Mouse (Mus musculus) right cerebral cortex, adult 18-20 months (tissue): ENCODE results near the gene Tnrc6a.

Experiments used
- DNase-seq: peaks from one replicate; pipeline ENCODE4 v3.0.0; 2022; ENCODE audit warnings: mixed read lengths

Tnrc6a gene

DNA sequence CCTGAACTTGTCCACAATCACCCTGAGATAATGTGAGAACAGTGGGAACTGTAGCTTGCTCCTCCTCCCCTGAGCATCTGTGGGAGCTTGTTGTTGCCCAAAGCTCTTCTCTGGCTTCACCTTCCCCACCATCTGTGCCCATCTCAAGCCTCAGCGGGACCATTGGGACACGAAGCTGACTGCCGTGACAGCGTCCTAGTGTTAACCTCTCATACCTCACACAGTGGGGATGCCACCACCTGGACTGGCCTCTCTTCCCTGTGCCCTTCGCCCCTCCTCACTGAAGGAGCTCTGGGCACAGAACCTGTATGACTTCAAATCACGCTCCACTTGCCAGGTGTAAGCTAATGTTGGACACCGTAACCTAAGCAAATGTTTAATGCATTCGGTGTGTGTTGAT, 71.0 kb downstream of the Tnrc6a start:
- DNase-seq, result no peak

DNA sequence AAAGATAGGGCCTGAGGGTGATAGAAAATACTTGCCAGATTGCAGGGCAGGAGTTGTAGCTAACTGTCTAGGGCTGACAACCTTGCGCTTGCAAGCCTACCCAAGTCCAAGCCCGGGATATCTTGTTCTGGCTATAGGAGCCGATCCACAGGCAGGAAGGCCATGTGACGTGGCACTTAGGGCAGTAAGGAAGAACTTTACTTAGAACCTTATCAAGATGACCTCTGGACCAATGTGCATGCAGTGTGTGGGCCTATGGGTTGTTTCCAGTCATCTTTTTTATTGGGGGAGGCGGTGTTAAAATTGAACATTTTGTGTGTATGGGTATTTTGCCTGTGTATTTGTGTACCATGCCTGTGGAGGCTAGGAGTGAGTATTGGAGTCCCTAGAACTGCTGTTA, 72.7 kb downstream of the Tnrc6a start:
- DNase-seq, result no peak

DNA sequence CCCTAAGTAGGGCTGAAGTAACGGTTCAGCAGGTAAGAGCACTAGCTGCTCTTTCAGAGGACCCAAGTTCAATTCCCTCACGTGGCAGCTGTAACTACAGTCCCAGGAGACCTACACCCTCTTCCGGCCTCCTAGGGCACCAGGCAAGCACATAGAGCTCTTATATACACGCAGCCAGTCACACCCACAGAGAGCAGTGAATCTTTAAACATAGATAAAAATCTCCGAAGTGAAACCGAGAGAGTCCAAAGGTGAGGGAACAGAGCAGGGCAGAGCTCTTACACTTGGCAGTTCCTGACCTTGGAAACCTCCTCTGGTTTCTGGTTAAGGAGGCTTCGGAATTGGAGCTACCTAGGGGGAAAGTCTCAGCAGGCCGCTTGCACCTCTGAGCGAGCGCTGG, 75.0 kb downstream of the Tnrc6a start:
- DNase-seq, result no peak

DNA sequence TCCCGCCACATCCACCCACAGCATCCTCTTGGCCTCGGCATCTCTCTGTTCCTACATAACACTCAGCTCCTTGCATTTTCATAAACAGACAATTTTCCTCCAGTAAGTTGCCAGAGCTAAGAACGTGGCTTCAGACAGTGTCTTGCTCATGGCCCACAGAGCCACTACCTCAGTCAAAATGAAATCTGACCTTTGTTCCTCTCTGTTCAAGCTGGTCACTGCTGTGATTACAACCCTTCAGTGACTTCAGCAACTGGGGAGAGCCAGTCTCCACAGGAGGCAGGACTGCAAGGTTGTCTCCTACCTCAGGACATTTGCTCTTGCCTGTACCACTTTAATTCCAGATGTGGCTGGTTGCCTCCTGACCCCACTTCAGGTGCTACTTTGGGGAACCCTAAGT, 75.5 kb downstream of the Tnrc6a start:
- no peak for DNase-seq

DNA sequence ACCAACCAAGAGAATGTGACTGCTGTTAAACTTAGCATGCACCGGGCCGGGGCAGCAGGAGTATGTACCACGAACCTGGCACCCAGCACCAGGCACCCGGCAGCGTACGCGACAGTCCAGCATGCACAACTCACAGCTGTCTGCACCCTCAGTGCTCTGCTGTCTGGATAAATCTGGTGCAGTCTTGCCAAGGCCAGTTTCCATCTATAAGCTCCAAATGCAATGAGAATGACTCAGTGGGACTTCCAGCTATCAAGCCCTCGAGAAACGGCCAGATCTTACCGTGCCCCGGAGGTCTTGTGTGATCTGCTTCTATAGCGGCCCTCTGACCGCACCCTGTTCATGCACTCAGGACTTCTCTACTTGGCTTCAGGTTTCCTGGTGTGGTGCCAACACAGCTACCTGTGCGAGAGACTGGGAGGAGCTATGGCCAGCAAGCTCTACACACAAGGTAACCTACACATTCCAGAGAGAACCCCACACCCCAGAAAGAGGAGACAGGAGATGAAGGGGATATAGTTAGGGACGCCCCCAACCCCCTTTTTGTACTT, 76.0 kb downstream of the Tnrc6a start:
- DNase-seq, result no peak

DNA sequence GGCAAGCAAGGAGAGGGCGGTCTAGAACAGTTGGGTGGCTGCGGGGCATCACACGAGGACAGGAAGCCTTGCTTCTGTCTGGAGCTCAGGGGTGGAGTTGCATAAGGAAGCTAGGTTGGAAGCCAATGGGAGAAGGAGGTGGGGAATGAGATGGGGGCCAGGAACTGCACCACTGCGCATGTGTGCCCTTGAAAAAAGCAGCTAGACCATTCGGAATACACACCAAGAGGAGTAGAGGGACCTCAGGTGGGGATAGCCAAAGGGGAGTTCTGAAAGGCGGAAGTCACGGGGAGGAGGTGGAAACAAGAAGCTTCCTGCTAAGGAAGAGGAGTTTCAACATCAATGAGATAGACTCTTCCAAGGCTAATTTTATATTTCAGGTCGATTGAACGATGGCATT, 77.0 kb downstream of the Tnrc6a start:
- no peak for DNase-seq

DNA sequence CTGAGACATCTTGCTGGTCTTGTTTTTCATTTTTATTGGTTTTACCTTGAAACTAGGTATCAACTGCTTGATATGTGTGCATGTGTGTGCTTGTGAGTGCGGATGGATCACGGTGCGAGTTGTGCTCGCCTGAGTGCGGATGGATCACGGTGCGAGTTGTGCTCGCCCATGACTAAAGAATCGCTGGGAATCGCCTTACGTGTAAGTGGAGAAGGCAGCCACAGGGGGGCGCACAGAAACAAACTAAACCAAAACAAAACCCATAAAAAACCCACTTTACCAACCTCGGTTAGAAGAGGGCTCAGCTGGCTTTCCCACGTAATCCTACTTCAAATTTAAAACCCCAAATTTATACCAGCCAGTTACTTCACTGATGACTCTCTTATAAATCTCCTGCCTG, 81.6 kb downstream of the Tnrc6a start:
- peak; percentile 48 for DNase-seq

DNA sequence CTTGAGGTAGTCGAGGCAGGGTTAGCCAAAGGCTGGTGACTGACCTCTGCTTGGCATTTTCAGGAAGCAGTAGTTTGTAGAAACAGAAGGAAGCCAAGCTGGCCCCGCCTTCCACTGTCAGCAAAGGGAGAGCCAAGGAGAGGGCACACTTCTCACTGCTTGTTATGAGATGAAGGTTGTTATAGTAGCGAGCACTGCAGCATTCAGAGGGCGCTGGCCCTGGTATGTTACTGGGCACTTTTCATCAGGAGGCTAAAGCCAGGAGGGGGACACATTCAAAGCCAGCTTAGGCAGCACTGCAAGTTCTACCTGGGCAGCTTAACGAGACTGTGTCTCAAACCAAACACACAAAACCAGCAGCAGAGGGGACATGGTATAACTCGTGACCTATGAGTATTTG, 83.9 kb downstream of the Tnrc6a start:
- no peak for DNase-seq

DNA sequence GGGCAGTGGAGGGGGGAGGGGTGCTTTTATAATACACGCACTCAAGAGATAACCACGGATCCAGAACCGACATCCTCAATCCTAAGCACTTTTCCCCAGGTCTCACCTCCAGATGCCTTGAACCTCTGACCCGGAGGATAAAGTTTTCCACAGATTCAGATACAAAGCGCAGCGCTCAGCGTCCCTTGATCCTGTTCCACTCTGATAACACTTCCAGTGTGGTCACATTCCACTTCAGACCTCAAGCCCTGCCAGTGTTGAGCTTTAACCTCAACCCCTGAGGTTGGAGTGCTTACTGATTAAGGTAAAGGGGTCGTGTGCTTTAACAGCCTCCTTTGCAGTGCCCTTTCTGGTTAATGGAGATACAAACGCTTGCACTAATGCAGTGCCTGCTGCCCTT, 86.2 kb downstream of the Tnrc6a start:
- no peak for DNase-seq

DNA sequence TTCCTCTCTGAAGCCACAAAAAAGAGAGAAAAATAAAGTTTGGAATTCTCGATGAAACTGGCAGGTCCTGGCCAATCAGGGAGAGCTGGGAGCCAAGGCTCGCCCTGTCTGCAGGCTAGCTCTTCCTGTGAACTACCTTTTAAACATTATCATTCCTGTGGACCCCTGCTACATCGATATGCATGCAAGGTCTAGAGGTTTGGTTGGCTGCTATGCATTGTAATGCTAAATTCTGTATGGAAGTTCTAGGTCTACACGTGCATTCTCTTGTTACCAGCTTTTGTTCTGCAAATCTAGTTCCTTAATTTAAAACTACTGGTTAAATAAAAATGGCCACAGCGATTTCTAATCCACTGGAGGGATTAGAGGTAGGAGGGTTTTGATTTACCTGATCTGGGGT, 87.8 kb downstream of the Tnrc6a start:
- no peak for DNase-seq

DNA sequence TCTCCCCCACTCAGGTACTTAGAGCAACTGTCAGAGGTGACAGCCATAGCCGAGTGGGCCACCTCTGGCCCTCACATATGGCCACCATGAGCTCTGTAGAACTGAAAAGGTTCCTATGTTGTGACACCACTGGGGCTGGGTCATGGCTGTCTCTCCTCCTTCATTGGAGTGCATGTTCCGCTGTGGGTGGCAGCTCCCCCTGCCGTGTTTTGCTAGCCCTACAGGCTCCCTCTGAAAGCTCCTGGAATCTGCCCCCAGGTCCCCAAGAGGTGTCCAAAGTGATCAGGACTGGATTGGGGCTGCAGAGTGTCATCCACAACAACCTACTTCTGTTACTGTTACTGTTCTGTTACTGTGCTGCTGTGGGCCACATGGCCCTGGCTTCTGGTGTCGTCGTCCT, 88.6 kb downstream of the Tnrc6a start:
- no peak for DNase-seq

DNA sequence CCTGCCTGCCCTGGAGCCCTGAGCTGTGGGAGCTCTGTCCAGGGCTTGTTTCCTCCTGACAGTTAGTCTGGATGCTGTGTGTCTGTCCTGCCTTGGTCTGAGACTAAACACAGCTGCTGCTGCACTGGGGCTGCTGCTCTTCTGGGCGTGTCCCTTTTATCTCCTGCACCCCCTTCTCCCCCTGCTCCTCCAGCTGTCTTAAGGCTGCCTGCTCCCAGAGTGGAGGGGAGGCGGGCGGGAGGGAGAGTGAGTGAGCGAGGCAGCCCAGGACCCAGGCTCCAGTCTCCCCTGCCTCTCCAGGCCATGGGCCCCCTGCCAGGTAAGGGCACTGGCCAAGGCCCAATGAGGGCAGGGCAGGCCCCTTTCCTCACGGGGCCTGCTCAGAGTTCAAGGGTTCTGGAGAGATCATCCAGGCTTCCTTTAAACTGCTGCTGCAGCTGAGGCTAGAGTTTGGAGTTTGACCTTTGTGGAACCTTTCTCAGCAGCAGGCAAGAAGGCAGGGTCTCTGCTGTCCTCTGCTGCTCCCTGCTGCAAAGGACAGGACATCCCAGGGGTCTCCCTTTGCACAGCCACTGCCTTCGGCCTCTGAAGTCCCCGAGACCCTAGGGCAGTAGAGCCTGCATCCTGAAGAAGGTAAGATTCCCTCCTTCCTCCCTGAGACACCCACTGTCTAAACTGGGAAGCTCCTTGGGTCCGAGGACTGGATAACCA, 90.8 kb downstream of the Tnrc6a start, which contains the start of gene Slc5a11:
Gene Slc5a11 (plus strand): TSS at position 416 of the 711 bp plus-strand sequence.
- DNase-seq, result no peak

DNA sequence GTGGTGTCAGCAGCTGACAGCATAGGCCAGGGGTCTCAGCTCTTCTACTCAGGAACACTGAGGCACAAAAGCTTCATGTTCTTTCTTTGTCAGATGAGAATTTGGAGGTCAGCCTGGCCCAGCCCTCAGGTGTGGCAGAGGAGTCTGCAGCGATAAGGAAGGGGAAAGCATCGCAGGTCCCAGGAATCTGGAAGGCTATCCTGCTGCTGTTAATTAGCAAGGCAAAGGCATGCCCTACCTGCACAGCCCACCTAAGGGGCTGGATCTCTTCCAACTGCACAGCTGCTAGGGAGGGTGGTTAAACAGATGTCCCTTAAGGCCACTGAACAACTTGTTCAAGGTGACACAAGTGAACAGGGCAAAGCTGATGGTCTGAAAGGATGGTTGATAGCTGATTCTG, 91.5 kb downstream of the Tnrc6a start:
- DNase-seq, result no peak

DNA sequence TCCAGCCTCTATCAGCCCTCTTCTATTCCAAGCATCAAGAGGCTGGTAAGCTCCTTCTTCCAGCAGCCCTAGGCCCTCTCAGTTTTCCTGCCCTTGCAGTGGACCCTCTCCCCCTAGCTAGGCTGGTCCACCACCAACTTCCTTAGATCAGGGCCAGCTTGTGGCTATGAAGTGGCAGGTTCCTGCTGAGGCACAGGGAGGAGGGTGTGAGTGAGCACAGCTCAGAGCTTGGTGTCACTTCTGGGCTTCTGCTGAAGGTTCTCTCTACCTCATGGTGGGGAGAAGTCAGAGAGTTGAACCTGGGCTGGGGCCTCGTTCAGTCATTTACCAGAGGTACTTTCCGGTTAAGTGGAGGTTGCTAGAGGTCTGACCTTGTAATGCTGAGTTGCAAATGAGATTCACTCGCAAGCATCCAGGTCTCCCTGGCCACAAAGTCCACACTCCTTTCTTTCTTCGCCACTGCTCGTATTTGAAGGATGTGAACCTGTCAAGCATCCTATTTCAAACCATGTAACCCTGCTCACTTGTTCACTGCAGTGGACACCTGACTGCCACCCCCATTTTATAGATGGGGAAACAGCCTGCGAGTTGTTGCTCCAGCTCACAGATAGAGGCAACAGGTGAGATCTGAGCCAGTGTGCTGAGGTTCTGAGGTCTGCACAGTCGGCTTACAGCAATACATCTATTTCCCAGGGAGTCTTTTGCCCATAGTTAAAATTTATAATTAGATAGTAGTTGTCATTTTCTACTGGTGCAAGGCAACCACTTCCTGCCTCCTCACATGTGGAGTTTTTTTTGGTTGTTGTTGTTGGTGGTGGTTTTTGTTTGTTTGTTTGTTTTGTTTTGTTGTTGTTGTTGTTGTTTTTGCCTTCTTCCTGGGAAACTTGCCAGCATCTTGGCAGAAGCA, 94.0 kb downstream of the Tnrc6a start:
- DNase-seq, result no peak

DNA sequence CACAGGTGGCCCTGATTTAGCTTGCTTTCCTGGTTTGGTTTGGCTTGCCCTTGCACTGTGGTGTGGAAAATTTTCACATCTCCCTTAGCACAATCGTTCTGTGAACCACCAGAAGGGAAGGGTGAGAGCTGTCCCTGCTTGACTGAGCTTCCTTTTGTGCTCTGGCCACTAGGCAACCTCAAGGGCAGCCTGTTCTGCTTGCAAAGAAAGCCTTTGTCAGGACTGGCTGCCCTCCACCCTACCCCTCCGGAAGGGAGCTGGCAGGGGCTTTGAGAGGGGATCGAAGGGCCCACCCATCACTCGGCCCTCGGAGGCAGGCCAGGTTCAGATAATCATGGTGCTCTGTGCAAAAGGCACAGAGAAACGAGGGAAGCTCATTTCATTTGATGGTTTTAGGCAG, 94.9 kb downstream of the Tnrc6a start:
- DNase-seq, result peak; percentile 60

DNA sequence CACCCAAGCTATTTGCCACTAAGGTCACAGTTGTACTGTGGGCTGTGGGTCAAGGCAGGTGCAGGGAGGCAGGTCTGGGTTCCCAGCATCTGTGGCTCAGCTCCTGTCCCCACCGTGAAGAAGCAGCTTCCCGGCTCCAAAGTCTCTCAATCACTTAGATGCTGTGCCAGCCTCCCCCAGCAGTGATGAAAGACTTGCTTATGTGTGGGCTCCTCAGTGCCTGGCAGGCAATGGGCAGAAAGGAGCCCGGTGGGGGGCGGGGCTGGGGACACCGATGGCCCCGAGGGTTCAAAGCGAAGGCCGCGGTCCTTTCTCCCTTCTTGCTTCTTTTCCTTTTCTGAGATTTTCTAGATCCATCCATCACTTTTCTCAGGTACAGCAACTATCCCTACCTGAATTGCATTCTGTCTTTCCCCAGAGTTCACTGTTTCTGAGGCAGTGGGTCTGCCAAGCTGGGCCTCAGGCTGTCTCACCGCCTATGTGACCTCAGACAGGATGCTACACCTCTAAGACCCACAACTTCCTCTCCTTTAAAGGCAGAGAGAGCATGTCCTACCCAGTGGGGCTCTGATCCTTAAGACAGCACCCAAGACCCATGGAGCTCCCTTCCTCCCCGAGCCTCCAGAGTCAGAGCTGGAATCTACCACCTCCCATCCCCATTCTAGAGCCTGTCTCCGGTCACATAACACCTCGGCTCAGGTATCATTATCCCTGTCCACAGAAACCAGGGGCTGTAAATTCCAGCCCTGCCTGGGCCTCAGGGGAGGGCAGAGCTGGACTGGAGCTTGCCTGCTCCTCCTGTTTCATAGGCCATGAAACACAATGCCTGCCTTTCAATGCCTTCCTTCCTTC, 96.3 kb downstream of the Tnrc6a start:
- peak; percentile 41 for DNase-seq

DNA sequence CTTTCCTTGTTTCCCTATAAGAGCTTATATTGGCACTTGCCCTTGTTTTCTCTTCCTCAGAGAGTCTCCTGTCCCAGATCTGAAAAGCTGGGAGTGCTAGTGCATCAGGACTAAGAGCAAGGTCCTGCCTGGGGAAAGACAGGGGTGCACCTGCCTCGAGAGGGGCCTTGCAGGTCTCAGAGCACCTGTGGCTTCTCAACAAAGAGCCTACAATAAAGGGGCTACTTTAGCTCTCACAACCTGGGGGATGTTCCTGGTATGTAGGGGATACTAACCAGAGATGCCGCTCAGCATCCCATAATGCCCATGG, 96.9 kb downstream of the Tnrc6a start:
- DNase-seq, result no peak

DNA sequence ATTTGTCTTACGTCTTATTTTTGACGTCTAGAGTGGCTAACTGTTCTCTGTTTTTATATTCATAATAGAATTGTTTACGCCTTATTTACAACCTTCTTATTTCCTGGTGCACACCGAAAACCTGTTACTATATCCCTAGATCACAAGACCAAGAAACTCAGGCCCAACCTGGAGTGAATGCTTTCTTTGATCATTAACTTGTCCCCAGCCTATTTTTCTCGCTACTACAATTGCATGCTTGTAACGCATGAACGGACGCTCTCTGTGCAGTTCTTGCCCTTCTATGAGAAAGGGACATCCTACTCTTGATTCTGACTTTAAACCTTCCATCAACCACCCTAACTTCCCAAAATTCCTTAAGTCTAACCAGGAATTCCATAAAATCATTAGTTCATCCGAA, 100.4 kb downstream of the Tnrc6a start:
- no peak for DNase-seq

DNA sequence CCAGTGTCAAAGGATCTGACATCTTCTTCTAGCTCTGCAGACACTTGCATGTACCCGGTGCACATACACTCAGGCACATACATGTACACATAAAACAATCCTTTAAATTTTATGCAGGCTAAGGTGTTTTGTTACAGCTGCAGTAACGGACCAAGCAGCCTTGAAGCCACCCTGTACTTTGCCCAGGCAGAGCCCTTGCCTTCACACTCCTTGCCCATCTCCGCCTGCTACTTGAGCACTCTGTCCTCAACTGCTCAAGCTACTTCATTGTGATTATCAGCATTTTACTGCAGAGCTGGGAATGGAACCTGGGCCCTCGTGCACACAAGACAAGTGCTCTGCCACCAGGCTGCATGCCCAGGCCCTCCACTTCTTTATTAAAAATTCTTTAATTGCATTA, 101.5 kb downstream of the Tnrc6a start:
- DNase-seq, result no peak

DNA sequence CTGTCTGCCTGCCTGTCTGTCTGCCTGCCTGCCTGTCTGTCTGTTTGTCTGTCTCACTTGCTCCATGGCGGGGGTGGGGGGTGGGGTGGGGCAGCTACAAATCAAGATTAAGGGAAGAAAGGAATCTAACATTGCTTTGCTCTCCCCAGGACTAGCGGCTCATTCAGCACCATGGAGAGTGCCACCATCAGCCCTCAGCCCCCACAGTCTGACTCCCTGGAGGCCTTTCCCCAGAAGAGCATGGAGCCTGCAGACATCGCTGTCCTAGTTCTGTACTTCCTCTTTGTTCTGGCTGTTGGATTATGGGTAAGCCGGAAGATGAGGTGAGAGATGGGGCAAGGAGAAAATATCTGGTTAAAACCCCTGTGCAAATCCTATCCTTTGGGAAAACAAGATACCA, 111.8 kb downstream of the Tnrc6a start:
- DNase-seq, result no peak

DNA sequence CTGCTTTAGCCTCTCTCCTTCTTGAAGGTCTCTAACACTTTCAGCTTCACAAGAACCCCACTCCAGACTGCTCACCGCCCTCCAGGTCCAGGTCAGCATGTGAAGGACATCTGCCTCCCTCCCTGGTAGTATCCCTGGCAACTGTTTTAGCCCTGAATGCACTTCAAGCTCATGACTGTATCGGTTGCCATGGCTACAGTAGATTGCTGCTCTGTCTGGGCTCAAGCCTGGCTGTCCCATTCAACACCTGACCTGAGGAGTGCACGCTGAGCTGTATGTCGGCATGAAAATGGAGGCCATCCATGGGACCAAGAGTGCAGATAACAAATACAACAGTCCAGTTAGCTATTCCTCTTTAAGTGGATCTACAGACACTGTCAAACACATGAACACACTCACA, 114.9 kb downstream of the Tnrc6a start:
- no peak for DNase-seq

DNA sequence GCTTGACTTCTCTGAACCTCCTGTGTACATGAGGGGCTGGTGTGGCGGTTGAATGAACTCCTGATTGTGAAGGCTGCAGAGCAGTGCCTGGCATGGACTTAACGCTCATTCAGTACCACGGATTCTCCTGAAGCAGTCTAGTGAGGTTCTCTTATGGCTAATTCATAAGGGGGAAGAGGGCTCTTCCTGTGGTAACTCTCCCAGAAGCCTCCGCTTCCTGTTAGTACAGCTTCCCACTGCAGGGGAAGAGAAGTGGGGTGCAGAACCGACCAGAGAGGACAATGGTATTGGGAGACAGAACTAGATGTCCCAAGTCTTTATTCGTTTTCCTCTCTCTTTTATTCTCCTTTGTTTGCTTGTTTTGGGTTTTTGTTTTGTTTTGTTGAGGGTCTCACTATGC, 116.4 kb downstream of the Tnrc6a start:
- no peak for DNase-seq

DNA sequence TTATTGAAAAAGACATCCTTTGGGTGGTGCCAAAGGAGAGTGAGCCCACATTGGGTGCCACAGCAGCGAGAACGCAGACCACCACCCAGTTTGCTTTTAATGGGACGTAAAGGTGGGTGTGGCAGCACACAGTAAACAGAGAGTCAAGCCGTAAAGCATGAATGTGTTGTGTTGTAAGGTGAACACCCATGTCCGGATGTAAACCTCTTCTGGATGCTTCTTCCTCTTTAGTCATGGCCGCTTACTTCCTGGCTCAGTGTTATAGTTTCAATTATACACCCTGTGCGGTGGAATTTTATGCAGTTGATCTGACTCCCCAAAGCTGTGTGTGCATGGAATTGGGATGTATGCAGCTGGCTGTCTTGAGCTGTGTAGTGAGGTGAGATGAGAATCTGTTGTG, 118.6 kb downstream of the Tnrc6a start:
- DNase-seq, result no peak
